Mouse (Mus musculus) midbrain, embryonic 10.5 days (tissue): Measurements from ENCODE around the gene Bysl. TPM values are rescaled to one million over a fixed set of nuclear protein-coding genes. Genes with fewer than 3 reads are reported as not detected.
"Not testable (repeated sequence)": the region's sequence is repeated elsewhere in the genome, so short reads cannot be mapped to it uniquely, and the experiment has no call there.

Experiments
- DNase-seq: peaks from one replicate; pipeline ENCODE4 v3.0.0-alpha.2; 2017; ENCODE audit warnings: low spot score
- H3K27ac ChIP-seq: fragments of 300-500 bp; sonication (generic); replicated peaks from 2 replicates; pipeline ENCODE4 v1.5.1; 2016; ENCODE audit warnings: mild to moderate bottlenecking
- H3K27me3 ChIP-seq: fragments of 300-500 bp; sonication (generic); 2 replicates; pipeline ENCODE4 v1.6.1; 2016; ENCODE audit warnings: low read depth, mild to moderate bottlenecking; ENCODE audit not compliant: poor library complexity, severe bottlenecking
- H3K36me3 ChIP-seq: fragments of 300-500 bp; sonication (generic); 2 replicates; pipeline ENCODE4 v1.6.1; 2016; ENCODE audit warnings: mild to moderate bottlenecking, moderate library complexity
- H3K4me1 ChIP-seq: fragments of 300-500 bp; sonication (generic); 2 replicates; pipeline ENCODE4 v1.6.1; 2016
- H3K4me3 ChIP-seq: fragments of 300-500 bp; sonication (generic); 2 replicates; pipeline ENCODE4 v1.5.1; 2016; ENCODE audit warnings: mild to moderate bottlenecking, moderate library complexity
- H3K9me3 ChIP-seq: fragments of 300-500 bp; sonication (generic); replicated peaks from 2 replicates; pipeline ENCODE4 v1.6.1; 2016; ENCODE audit warnings: mild to moderate bottlenecking
- whole genome bisulfite sequencing: fragments of 180-500 bp; shearing (Covaris S2); methylation state at CpG from one replicate; pipeline ENCODE4 v1.1.7; 2016; 5-methylcytosine and 5-hydroxymethylcytosine counted together
- polyA plus RNA-seq: library from polyadenylated mRNA; unstranded; fragments of >200 nt; fragmentation: Nextera tagmentation; extraction: Ambion mirVana; gene quantifications from 2 replicates; pipeline ENCODE4 v1.2.1, GENCODE M21; 2016

The Bysl gene
- 41.2 and 41.9 TPM in 2 replicates for polyA plus RNA-seq

- WGBS: under 1% methylated on average over 59 of the region's 59 CpGs
- H3K27me3 ChIP-seq: no peaks in the 10 kb centered on the region
- peak within 1 kb of the TSS; percentile 87 for H3K27ac ChIP-seq
- peak within 1 kb of the TSS; percentile 90 for H3K4me3 ChIP-seq
- no peaks in the 10 kb centered on the region for H3K9me3 ChIP-seq
- peaks cover 24% of the 10 kb centered on the region for H3K4me1 ChIP-seq
- DNase-seq: peak; percentile 97
- peaks cover 60% of the 10 kb centered on the region for H3K36me3 ChIP-seq
These were observed at the start of gene Bysl, which contains the start of the genes Med20 and Gm20517 for GRCm38 (mm10) chr17:47610849-47611660. Gene Bysl, minus strand, starts transcription at chr17:47611492. Gene Med20, plus strand, starts transcription at chr17:47611582. Gene Gm20517, plus strand, starts transcription at chr17:47611589.

GRCm38 (mm10) chr17:47658741-47659243 lies 47.5 kb upstream of the Bysl start:
- H3K4me1 ChIP-seq: peaks cover 6% of the 10 kb centered on the region; the same call in 1 of the 2 replicates
- H3K9me3 ChIP-seq: no peaks in the 10 kb centered on the region
- no peak overlapping the region for H3K4me3 ChIP-seq
- DNase-seq: no peak
- WGBS: 90% methylated on average over 3 of the region's 3 CpGs
- no peak overlapping the region for H3K27ac ChIP-seq
- H3K36me3 ChIP-seq: peaks cover 12% of the 10 kb centered on the region
- H3K27me3 ChIP-seq: no peaks in the 10 kb centered on the region

GRCm38 (mm10) chr17:47657901-47658300 lies 46.6 kb upstream of the Bysl start:
- DNase-seq: no peak
- Histone ChIP-seq H3K4me3 (no peak overlapping the region), H3K4me1 (peaks cover under 1% of the 10 kb centered on the region; the same call in 1 of the 2 replicates), H3K27me3 (no peaks in the 10 kb centered on the region), H3K27ac (no peak overlapping the region), H3K36me3 (peaks cover 18% of the 10 kb centered on the region), H3K9me3 (no peaks in the 10 kb centered on the region)
- 88% methylated on average over 4 of the region's 4 CpGs for WGBS

GRCm38 (mm10) chr17:47655697-47656096 lies 44.4 kb upstream of the Bysl start:
- no peak for DNase-seq
- H3K4me3 ChIP-seq: no peak overlapping the region
- H3K9me3 ChIP-seq: no peaks in the 10 kb centered on the region
- whole genome bisulfite sequencing: 80% methylated on average over 5 of the region's 5 CpGs
- peaks cover 18% of the 10 kb centered on the region for H3K36me3 ChIP-seq
- no peaks in the 10 kb centered on the region for H3K27me3 ChIP-seq
- no peak overlapping the region for H3K27ac ChIP-seq
- H3K4me1 ChIP-seq: peaks cover 22% of the 10 kb centered on the region

GRCm38 (mm10) chr17:47654346-47654745 lies 43.1 kb upstream of the Bysl start:
- H3K27me3 ChIP-seq, H3K36me3 ChIP-seq, DNase-seq, H3K4me3 ChIP-seq, H3K27ac ChIP-seq, H3K9me3 ChIP-seq: not testable (repeated sequence)
- peaks cover 35% of the 10 kb centered on the region for H3K4me1 ChIP-seq
- 94% methylated on average over 8 of the region's 8 CpGs for WGBS

GRCm38 (mm10) chr17:47651953-47652352 lies 40.7 kb upstream of the Bysl start:
- DNase-seq: no peak
- peaks cover 6% of the 10 kb centered on the region; the same call in 1 of the 2 replicates for H3K36me3 ChIP-seq
- 78% methylated on average over 2 of the region's 2 CpGs for WGBS
- no peaks in the 10 kb centered on the region for H3K27me3 ChIP-seq
- H3K27ac ChIP-seq: peak overlapping the region; percentile 70
- peaks cover 57% of the 10 kb centered on the region for H3K4me1 ChIP-seq
- no peaks in the 10 kb centered on the region for H3K9me3 ChIP-seq
- no peak overlapping the region for H3K4me3 ChIP-seq

- Histone ChIP-seq H3K27ac (peak overlapping the region; percentile 29), H3K36me3 (peaks cover 6% of the 10 kb centered on the region; the same call in 1 of the 2 replicates), H3K4me3 (no peak overlapping the region), H3K9me3 (no peaks in the 10 kb centered on the region), H3K4me1 (peaks cover 57% of the 10 kb centered on the region), H3K27me3 (no peaks in the 10 kb centered on the region)
- WGBS: 49% methylated on average over 4 of the region's 4 CpGs
- DNase-seq: no peak
These were observed 37.7 kb upstream of the Bysl start for GRCm38 (mm10) chr17:47648966-47649365.

GRCm38 (mm10) chr17:47646683-47647082 lies 35.4 kb upstream of the Bysl start:
- Histone ChIP-seq H3K4me3 (no peak overlapping the region), H3K9me3 (no peaks in the 10 kb centered on the region), H3K27me3 (no peaks in the 10 kb centered on the region), H3K36me3 (no peaks in the 10 kb centered on the region; the same call in 1 of the 2 replicates), H3K4me1 (peaks cover 45% of the 10 kb centered on the region), H3K27ac (no peak overlapping the region)
- DNase-seq: peak; percentile 67
- 76% methylated on average over 1 of the region's 1 CpGs for WGBS

- WGBS: 76% methylated on average over 2 of the region's 2 CpGs
- H3K27me3 ChIP-seq: no peaks in the 10 kb centered on the region
- H3K4me3 ChIP-seq: no peak overlapping the region
- H3K9me3 ChIP-seq: no peaks in the 10 kb centered on the region
- no peak overlapping the region for H3K27ac ChIP-seq
- peaks cover 12% of the 10 kb centered on the region for H3K4me1 ChIP-seq
- H3K36me3 ChIP-seq: no peaks in the 10 kb centered on the region
- DNase-seq: no peak
These were observed 31.7 kb upstream of the Bysl start for GRCm38 (mm10) chr17:47642992-47643391.

GRCm38 (mm10) chr17:47633999-47634770 lies 22.9 kb upstream of the Bysl start:
- Histone ChIP-seq H3K4me1 (peaks cover 38% of the 10 kb centered on the region), H3K27me3 (no peaks in the 10 kb centered on the region), H3K9me3 (no peaks in the 10 kb centered on the region), H3K36me3 (peaks cover 13% of the 10 kb centered on the region), H3K27ac (no peak overlapping the region), H3K4me3 (no peak overlapping the region)
- DNase-seq: no peak
- WGBS: 86% methylated on average over 7 of the region's 7 CpGs

- no peak for DNase-seq
- Histone ChIP-seq H3K36me3 (peaks cover 15% of the 10 kb centered on the region), H3K27ac (no peak overlapping the region), H3K4me1 (peaks cover 44% of the 10 kb centered on the region), H3K9me3 (no peaks in the 10 kb centered on the region), H3K4me3 (peak overlapping the region; percentile 79; the same call in 1 of the 2 replicates), H3K27me3 (no peaks in the 10 kb centered on the region)
- 76% methylated on average over 4 of the region's 4 CpGs for WGBS
These were observed 21.0 kb upstream of the Bysl start for GRCm38 (mm10) chr17:47632181-47632840.

GRCm38 (mm10) chr17:47630678-47631065 lies 19.4 kb upstream of the Bysl start, which contains the start of gene Usp49:
Gene Usp49, plus strand, starts transcription at chr17:47630690.
- Histone ChIP-seq H3K27ac (peak within 1 kb of the TSS; percentile 94), H3K4me1 (peaks cover 44% of the 10 kb centered on the region), H3K9me3 (no peaks in the 10 kb centered on the region), H3K36me3 (peaks cover 19% of the 10 kb centered on the region), H3K4me3 (peak within 1 kb of the TSS; percentile 79), H3K27me3 (no peaks in the 10 kb centered on the region)
- no peak for DNase-seq
- 0% methylated on average over 3 of the region's 3 CpGs for WGBS
